Mouse (Mus musculus) hindbrain, embryonic 15.5 days (tissue): ENCODE data around the gene Ptprc. TPM values are rescaled to one million over a fixed set of nuclear protein-coding genes. Genes with fewer than 3 reads are reported as not detected.
A peak's percentile ranks its signal among the peaks of the same experiment; 100 is the strongest.

ENCODE experiments used
- ATAC-seq: fragments of 200-750 bp; cut with Nextera tagmentation; 2 replicates; pipeline ENCODE4 v1.8.0; 2017; ENCODE audit warnings: low read depth, moderate number of reproducible peaks, moderate TSS enrichment; ENCODE audit not compliant: low FRiP score
- H3K27ac ChIP-seq: fragments of 300-500 bp; sonication (generic); replicated peaks from 2 replicates; pipeline ENCODE4 v1.5.1; 2015; ENCODE audit warnings: mild to moderate bottlenecking, inconsistent platforms
- H3K27me3 ChIP-seq: fragments of 300-500 bp; sonication (generic); 2 replicates; pipeline ENCODE4 v1.6.1; 2015; ENCODE audit warnings: control low read depth, inconsistent platforms
- H3K36me3 ChIP-seq: fragments of 300-500 bp; sonication (generic); 2 replicates; pipeline ENCODE4 v1.6.1; 2015; ENCODE audit warnings: control low read depth, inconsistent platforms
- H3K4me1 ChIP-seq: fragments of 300-500 bp; sonication (generic); replicated peaks from 2 replicates; pipeline ENCODE4 v1.6.1; 2015; ENCODE audit warnings: control low read depth, inconsistent platforms
- H3K4me2 ChIP-seq: fragments of 300-500 bp; sonication (generic); 2 replicates; pipeline ENCODE4 v1.6.1; 2015; ENCODE audit warnings: moderate library complexity, mild to moderate bottlenecking, inconsistent platforms
- H3K4me3 ChIP-seq: fragments of 300-500 bp; sonication (generic); 2 replicates; pipeline ENCODE4 v1.5.1; 2015; ENCODE audit warnings: mild to moderate bottlenecking, inconsistent platforms
- H3K9ac ChIP-seq: fragments of 300-500 bp; sonication (generic); 2 replicates; pipeline ENCODE4 v1.6.1; 2015; ENCODE audit warnings: inconsistent platforms
- H3K9me3 ChIP-seq: fragments of 300-500 bp; sonication (generic); 2 replicates; pipeline ENCODE4 v1.6.1; 2016; ENCODE audit warnings: control low read depth, inconsistent platforms
- WGBS: fragments of 180-500 bp; shearing (Covaris S2); methylation state at CpG from one replicate; pipeline ENCODE4 v1.1.7; 2015; 5-methylcytosine and 5-hydroxymethylcytosine counted together
- polyA plus RNA-seq: library from polyadenylated mRNA; unstranded; fragments of >200 nt; fragmentation: Nextera tagmentation; extraction: Ambion mirVana; gene quantifications from 2 replicates; pipeline ENCODE4 v1.2.1, GENCODE M21; 2015

Gene Ptprc
- polyA plus RNA-seq, 1 experiment from 2014 or later: 0.93 TPM

DNA sequence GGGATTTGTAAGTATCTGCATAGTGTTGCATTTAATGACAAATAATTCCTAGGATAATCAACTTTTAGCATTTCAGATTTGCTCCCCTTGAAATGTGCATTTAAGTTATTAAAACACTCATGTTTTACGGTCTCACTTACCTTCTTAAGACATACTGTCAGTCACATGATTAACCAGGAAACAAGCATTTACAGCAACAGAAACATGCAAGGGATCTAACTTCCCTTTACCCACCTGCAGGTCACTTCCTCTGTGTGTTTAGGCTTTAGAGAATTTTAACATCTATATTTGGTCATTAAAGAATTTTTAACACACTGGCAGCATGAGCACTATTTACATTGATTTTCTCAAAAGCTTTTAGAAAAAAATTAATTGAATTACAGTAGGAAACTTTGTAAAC, 50.2 kb downstream of the Ptprc start:
- ATAC-seq: no peak

DNA sequence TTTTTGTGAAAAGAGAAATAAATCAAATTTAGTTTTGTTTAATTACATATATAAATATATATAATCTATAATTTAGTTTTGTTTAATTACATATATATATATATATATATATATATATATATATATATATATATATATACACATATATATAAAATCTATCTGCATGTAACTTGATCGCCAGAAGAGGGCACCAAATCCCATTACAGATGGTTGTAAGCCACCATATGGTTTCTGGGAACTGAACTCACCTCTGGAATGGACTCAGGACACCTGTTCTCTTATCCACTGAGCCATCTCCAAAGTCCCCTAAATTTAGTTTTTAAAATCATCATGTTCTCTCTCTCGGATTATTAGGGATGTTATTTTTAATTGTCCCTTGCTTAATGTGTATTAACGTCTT, 51.6 kb downstream of the Ptprc start:
- Histone ChIP-seq H3K4me3 (no peak overlapping the region), H3K4me2 (no peak overlapping the region), H3K4me1 (no peaks in the 10 kb centered on the region), H3K9me3 (no peaks in the 10 kb centered on the region), H3K27ac (no peak overlapping the region), H3K36me3 (no peaks in the 10 kb centered on the region), H3K9ac (no peak overlapping the region), H3K27me3 (no peaks in the 10 kb centered on the region)
- WGBS: 46% methylated on average over 3 of the region's 3 CpGs
- ATAC-seq: no peak

More for the DNA sequence above, 50.2 kb downstream of the Ptprc start:
- WGBS: 86% methylated on average over 1 of the region's 1 CpGs
- Histone ChIP-seq H3K4me2 (no peak overlapping the region), H3K4me3 (no peak overlapping the region), H3K27ac (no peak overlapping the region), H3K4me1 (no peaks in the 10 kb centered on the region), H3K9me3 (no peaks in the 10 kb centered on the region), H3K9ac (no peak overlapping the region), H3K36me3 (no peaks in the 10 kb centered on the region), H3K27me3 (no peaks in the 10 kb centered on the region)

DNA sequence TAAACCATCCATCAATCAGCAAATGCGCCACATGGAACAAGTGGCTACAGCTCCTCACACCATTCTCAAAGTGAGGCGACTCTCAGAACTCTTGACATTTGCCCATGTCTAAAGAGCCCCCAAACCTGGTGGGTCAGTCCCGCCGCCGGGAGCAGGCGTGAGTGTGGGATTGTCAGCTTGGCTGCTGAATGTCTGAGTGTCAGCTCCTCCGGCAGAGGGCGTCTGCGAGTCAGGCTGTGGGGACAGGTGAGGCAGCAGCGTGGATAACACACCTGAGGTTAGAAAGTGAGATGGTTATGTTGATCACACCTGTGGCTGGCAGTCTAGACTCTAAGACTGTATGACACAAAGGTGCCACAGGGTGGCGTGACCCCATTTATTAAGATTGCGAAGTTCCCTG, 55.6 kb downstream of the Ptprc start:
- no peak for ATAC-seq
- WGBS: 61% methylated on average over 12 of the region's 12 CpGs
- no peak overlapping the region for H3K27ac ChIP-seq
- no peaks in the 10 kb centered on the region for H3K36me3 ChIP-seq
- no peak overlapping the region for H3K4me3 ChIP-seq
- H3K9ac ChIP-seq: no peak overlapping the region
- H3K27me3 ChIP-seq: no peaks in the 10 kb centered on the region
- no peaks in the 10 kb centered on the region for H3K4me1 ChIP-seq
- H3K4me2 ChIP-seq: no peak overlapping the region
- H3K9me3 ChIP-seq: no peaks in the 10 kb centered on the region

DNA sequence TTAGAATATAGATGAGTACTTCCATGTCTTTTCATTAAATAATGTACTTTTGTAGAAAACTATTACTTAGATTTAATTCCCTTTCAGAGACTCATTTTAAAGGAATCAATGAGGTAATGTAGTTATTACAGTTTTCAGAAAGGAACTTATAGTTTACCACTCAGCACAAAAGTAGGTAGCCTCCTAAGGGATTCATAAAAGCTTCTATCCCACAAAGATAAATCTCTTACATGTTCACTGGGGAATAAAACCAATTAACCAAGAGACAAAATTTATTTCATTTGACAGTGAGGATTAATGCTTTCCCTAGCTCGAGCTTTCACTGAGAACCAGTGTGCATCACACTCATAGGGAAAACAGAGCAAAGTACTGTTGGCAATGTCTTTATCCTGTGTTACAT, 82.3 kb downstream of the Ptprc start:
- H3K27ac ChIP-seq: 0 out of 2 replicates have a peak overlapping the region, but pooled peaks have one; percentile 42
- no peaks in the 10 kb centered on the region for H3K9me3 ChIP-seq
- H3K4me1 ChIP-seq: no peaks in the 10 kb centered on the region
- no peak for ATAC-seq
- H3K36me3 ChIP-seq: no peaks in the 10 kb centered on the region
- no peaks in the 10 kb centered on the region for H3K27me3 ChIP-seq
- H3K4me2 ChIP-seq: no peak overlapping the region
- H3K4me3 ChIP-seq: no peak overlapping the region
- no peak overlapping the region for H3K9ac ChIP-seq
- 44% methylated on average over 1 of the region's 1 CpGs for WGBS

DNA sequence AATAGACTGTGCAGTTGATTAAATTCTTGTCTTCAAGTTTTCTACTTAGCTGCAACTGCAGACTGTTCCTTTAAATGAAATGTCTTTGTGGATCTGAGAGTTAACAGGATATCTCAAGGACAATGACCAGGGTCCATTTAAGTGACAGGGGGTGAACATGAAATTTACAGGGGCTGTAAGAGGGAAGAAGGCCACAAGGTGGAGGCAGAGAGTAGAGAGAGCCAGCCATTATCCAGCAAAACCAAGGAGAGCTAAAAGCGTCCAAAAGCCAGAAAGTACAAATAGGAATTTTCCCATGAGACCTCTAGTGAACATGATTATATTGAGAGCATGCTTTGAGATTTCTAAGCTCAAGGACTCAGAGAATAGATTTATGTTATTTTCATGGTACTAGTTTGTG, 89.7 kb downstream of the Ptprc start:
- Histone ChIP-seq H3K9ac (no peak overlapping the region), H3K36me3 (no peaks in the 10 kb centered on the region), H3K27ac (no peak overlapping the region), H3K4me3 (no peak overlapping the region), H3K9me3 (no peaks in the 10 kb centered on the region), H3K4me1 (no peaks in the 10 kb centered on the region), H3K27me3 (no peaks in the 10 kb centered on the region), H3K4me2 (no peak overlapping the region)
- ATAC-seq: peak; percentile 66; the same call in 1 of the 2 replicates
- 3% methylated on average over 1 of the region's 1 CpGs for WGBS

DNA sequence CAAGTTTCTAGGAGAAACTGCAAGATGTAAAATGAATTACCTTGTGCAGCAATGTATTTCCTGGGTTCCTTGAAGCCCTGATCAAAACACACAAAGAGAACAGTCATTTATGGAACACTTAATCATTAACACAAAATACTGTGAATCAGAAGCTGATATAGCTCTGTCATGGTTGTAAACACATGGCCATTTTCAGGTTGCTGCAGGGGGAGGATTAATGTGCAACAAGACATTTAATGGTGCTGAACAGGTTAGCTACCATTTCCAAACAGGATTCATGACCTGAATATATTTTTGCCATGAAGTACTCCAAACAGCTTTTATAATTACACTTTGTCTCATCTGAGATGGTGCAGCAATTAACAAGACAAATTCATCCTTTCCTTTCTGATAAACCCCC, 91.8 kb downstream of the Ptprc start:
- no peak overlapping the region for H3K9ac ChIP-seq
- no peaks in the 10 kb centered on the region for H3K9me3 ChIP-seq
- no peak for ATAC-seq
- no peaks in the 10 kb centered on the region for H3K36me3 ChIP-seq
- H3K27ac ChIP-seq: no peak overlapping the region
- no peak overlapping the region for H3K4me2 ChIP-seq
- no peaks in the 10 kb centered on the region for H3K27me3 ChIP-seq
- no peaks in the 10 kb centered on the region for H3K4me1 ChIP-seq
- H3K4me3 ChIP-seq: no peak overlapping the region

DNA sequence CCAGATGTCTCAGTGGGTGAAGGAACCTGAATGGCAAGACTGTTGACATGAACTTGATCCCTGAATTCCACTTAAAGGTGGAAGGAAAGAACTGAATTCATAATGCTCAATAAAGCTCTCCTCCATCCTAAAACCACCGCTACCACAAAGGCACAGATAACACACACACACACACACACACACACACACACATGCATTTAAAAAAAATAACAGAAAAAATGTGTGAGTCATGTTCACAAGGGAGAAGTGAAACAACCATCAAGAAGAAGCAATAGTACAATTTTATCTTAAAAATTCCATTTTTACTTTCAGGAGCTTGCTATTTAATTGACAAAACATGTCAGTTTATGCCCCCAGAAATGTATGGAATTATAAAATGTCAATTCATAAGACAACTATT, 95.2 kb downstream of the Ptprc start:
- no peaks in the 10 kb centered on the region for H3K36me3 ChIP-seq
- no peak overlapping the region for H3K9ac ChIP-seq

DNA sequence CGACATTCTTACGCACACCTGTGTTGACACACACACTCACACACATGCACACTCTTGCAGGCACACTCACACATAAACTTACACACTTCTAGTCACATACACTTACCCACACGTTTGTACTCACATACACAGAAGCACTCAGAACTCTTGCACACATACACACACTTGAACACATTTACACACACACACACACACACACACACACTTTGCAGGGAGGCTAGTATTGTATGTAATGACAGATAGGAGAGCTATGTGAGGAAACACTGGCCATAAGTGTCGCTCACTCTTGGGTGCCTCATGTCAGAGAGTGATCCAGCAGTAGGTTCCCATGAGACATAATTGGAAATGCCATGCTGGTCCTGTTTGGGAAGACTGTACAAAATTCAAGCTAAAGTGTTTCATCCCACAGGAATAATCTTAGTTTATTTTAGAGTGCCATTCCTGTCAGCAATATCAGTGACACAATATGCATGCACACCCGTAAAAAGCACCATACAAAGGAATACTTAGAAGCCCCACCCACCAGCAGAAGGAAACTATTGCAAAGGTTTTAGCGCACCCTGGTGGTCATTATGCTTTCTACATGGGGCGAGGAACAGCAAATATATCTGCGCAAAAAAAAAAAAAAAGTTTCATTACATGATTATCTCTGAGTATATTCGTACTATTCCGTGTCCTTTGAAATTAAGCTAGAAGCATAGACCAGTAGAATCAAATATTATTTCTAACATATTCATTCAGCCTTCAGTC, 131.1 kb downstream of the Ptprc start:
- WGBS: 37% methylated on average over 10 of the region's 10 CpGs
- Histone ChIP-seq H3K4me3 (no peak overlapping the region), H3K9me3 (no peaks in the 10 kb centered on the region), H3K4me2 (peak overlapping the region; percentile 40), H3K27ac (no peak overlapping the region), H3K36me3 (no peaks in the 10 kb centered on the region), H3K4me1 (0 out of 2 replicates have a peak, but pooled peaks cover 9% of the 10 kb centered on the region), H3K27me3 (no peaks in the 10 kb centered on the region), H3K9ac (no peak overlapping the region)
- peak; percentile 87 for ATAC-seq

More for the DNA sequence above, 95.2 kb downstream of the Ptprc start:
- Histone ChIP-seq H3K27me3 (no peaks in the 10 kb centered on the region), H3K4me3 (no peak overlapping the region), H3K4me1 (no peaks in the 10 kb centered on the region), H3K4me2 (no peak overlapping the region), H3K9me3 (no peaks in the 10 kb centered on the region), H3K27ac (no peak overlapping the region)
- ATAC-seq: no peak
- 96% methylated on average over 1 of the region's 1 CpGs for WGBS

DNA sequence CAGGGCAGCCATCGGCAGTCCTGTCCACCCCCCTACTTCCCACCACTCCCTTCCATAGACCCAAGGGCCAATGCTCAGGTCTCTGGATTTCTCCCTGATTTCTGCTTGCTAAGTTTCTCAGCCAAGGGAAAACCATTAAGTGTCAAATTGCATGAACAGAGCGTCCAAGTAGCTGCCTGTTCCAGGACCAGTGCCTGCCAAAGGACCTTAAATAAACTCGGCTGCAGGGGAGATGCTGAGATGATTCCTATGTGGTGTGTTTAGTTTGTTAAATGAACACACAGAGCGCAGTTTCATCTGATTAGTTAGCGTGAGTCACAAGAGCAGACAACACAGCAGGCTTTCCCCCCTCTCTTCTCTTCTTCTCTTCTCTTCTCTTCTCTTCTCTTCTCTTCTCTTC, 135.0 kb downstream of the Ptprc start:
- 0 out of 2 replicates have a peak, but pooled peaks cover 9% of the 10 kb centered on the region for H3K4me1 ChIP-seq
- no peak overlapping the region for H3K27ac ChIP-seq
- H3K36me3 ChIP-seq: no peaks in the 10 kb centered on the region
- H3K9ac ChIP-seq: no peak overlapping the region
- H3K4me2 ChIP-seq: no peak overlapping the region
- H3K27me3 ChIP-seq: no peaks in the 10 kb centered on the region
- ATAC-seq: no peak
- 39% methylated on average over 5 of the region's 5 CpGs for WGBS
- H3K4me3 ChIP-seq: no peak overlapping the region
- H3K9me3 ChIP-seq: no peaks in the 10 kb centered on the region

DNA sequence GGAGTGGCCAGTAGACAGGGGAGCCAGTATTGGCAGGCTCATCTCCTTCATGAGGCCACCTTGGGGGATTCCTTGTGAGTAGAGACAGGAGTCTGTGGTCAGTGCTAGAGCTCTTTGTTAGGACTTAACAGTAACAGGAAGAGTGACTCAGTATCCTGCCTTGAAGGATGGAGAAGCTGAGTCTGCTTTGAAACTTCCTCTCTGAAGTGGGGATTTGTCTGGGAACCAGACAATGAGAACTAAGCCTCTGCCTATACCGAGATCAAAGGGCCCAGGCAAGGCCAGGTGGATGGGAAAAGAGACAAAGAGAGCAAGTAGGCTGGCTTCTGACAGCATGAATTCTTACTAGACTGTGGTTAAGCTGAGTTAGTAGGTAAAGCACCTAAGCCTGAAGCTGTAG, 136.3 kb downstream of the Ptprc start:
- 0 out of 2 replicates have a peak, but pooled peaks cover 6% of the 10 kb centered on the region for H3K4me1 ChIP-seq
- H3K4me3 ChIP-seq: no peak overlapping the region
- H3K9me3 ChIP-seq: no peaks in the 10 kb centered on the region
- WGBS: 53% methylated on average over 1 of the region's 1 CpGs
- no peak overlapping the region for H3K9ac ChIP-seq
- no peak overlapping the region for H3K4me2 ChIP-seq
- no peak overlapping the region for H3K27ac ChIP-seq
- no peaks in the 10 kb centered on the region for H3K36me3 ChIP-seq
- no peaks in the 10 kb centered on the region for H3K27me3 ChIP-seq
- no peak for ATAC-seq

DNA sequence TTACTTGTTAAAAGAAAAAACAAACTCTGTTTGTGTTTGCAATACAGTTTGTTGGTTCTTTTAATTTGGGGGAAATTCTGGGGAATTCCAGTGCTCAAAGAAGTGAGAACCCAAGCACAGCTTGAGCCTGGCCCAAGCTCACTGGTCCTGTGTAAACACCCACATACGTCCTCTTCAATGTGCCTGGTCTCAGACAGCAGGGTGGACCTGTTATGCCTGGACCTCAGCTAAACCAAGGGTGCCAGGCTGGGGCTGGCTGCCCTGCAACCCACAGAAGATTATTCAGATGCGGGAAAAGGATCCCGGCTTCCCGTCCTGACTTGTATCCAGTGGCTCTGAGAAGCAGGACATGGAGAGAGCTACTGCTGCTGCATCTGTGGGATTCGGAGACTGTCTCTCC, 138.0 kb downstream of the Ptprc start:
- Histone ChIP-seq H3K9me3 (no peaks in the 10 kb centered on the region), H3K27me3 (no peaks in the 10 kb centered on the region), H3K36me3 (no peaks in the 10 kb centered on the region), H3K9ac (no peak overlapping the region), H3K4me1 (0 out of 2 replicates have a peak, but pooled peaks cover 4% of the 10 kb centered on the region), H3K4me2 (no peak overlapping the region), H3K4me3 (no peak overlapping the region), H3K27ac (no peak overlapping the region)
- 55% methylated on average over 5 of the region's 5 CpGs for WGBS
- no peak for ATAC-seq

DNA sequence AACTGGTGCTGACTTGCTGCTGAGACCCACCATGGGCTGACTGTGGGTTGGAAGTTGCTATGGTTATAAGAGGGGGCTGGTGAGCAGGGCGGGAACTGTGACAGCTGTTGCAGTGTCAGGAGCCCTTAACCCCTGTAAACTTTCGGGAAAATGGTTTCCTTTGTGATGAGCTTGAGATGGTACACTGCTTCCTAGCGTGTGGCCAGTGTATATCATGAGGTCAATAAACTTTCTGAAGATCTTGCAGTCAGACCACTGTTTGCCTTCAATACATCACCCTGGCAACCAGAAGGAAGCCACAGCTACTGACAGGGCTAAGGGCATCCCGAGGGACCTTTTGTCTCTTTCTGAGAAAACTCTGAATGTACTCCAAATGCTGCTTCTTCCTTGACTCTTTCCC, 145.9 kb downstream of the Ptprc start:
- Histone ChIP-seq H3K4me1 (peaks cover 3% of the 10 kb centered on the region; the same call in 1 of the 2 replicates), H3K27me3 (no peaks in the 10 kb centered on the region), H3K9ac (no peak overlapping the region), H3K9me3 (no peaks in the 10 kb centered on the region), H3K36me3 (no peaks in the 10 kb centered on the region), H3K4me2 (no peak overlapping the region), H3K4me3 (no peak overlapping the region), H3K27ac (no peak overlapping the region)
- ATAC-seq: peak; percentile 76
- 7% methylated on average over 4 of the region's 4 CpGs for WGBS

DNA sequence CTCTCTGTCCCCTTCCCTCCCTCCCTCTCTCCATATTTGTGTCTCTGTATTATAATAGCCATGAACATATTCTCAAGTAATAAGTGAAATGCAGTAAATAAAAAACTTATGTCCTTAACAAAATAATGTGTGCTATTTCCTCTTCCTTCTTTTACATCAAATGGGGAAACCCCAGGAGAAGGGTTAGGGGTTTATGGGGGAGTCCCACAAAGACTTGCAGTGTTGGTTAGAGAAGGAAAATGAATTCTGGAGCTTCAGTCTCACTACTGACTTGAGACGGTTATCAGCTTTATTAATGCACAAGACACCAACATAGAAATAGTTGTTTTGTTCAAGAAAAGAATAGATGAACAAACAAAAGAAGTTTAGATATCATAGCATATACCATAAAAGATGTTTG, 150.2 kb downstream of the Ptprc start:
- Histone ChIP-seq H3K4me2 (no peak overlapping the region), H3K4me1 (peaks cover 14% of the 10 kb centered on the region), H3K9ac (no peak overlapping the region), H3K4me3 (no peak overlapping the region), H3K9me3 (no peaks in the 10 kb centered on the region), H3K36me3 (no peaks in the 10 kb centered on the region), H3K27ac (no peak overlapping the region), H3K27me3 (no peaks in the 10 kb centered on the region)
- 92% methylated on average over 1 of the region's 1 CpGs for WGBS
- no peak for ATAC-seq
